Comparison of ENCODE assay signal across 22 mouse cellular contexts in genomic region chr6:90823322-90823721, GRCm38 (mm10).
DNase-seq lines count a peak whose midpoint lies in the region; ATAC-seq lines count a peak whose summit lies in the region.
"Had no signal": no experiment of that assay in that cellular context is flagged by ENCODE, and none has a peak within 500 bp of the region (broad histone marks: within the 10 kb centered on the region; RNA-seq: fewer than 3 reads in every experiment).

No protein-coding gene starts in this region.

- DNase-seq in midbrain, embryonic 11.5 days (ENCODE audit: low spot score, missing footprints) = no peak
- DNase-seq in embryo, embryonic 9.5 days (ENCODE audit: extremely low spot score) = peak; percentile 44
- DNase-seq in left cerebral cortex, adult 18-20 months (ENCODE audit: low spot score in 2 of 2) = no peak
- no peak for DNase-seq in layer of hippocampus, adult 9-11 months
- DNase-seq in thymus, postnatal 0 days (ENCODE audit: low spot score) = no peak
- DNase-seq: adrenal gland, postnatal 25 days; B cell, adult 2 months; cerebellum, adult 11-12 months; cerebellum, postnatal 14 days; gastrocnemius, postnatal 14 days; heart, adult 2 months; heart, postnatal 36 days; liver, postnatal 0 days; lung, postnatal 14 days; right cerebral cortex, adult 18-20 months; thymus, postnatal 25 days had no signal

- H3K27ac ChIP-seq in midbrain, embryonic 11.5 days (ENCODE audit: low read depth, low read length) = no peak overlapping the region
- no peak overlapping the region for H3K27ac ChIP-seq in midbrain, embryonic 13.5 days
- H3K27ac ChIP-seq in hindbrain, embryonic 16.5 days (ENCODE audit: low read depth, low read length) = no peak overlapping the region
- H3K27ac ChIP-seq: forebrain, embryonic 12.5 days; heart, adult 2 months; intestine, embryonic 15.5 days; limb, embryonic 10.5 days had no signal

- no peaks in the 10 kb centered on the region for H3K9me3 ChIP-seq in midbrain, embryonic 11.5 days (ENCODE audit: control insufficient read depth, low read length)
- no peaks in the 10 kb centered on the region for H3K9me3 ChIP-seq in midbrain, embryonic 13.5 days
- H3K9me3 ChIP-seq in hindbrain, embryonic 16.5 days (ENCODE audit: control insufficient read depth, low read length) = no peaks in the 10 kb centered on the region
- H3K9me3 ChIP-seq: forebrain, embryonic 12.5 days; intestine, embryonic 15.5 days; limb, embryonic 10.5 days; megakaryocyte, embryonic 14.5 days had no signal

- 67% methylated on average over 4 of the region's 4 CpGs for WGBS in midbrain, embryonic 11.5 days
- 58% methylated on average over 4 of the region's 4 CpGs for WGBS in midbrain, embryonic 13.5 days
- WGBS in hindbrain, embryonic 16.5 days = 16% methylated on average over 4 of the region's 4 CpGs

- H3K27me3 ChIP-seq in midbrain, embryonic 11.5 days (ENCODE audit: control insufficient read depth, insufficient read depth, low read length) = no peaks in the 10 kb centered on the region
- H3K27me3 ChIP-seq in midbrain, embryonic 13.5 days = no peaks in the 10 kb centered on the region
- no peaks in the 10 kb centered on the region for H3K27me3 ChIP-seq in hindbrain, embryonic 16.5 days (replicated peaks; ENCODE audit: control insufficient read depth, insufficient read depth, low read length)
- H3K27me3 ChIP-seq: forebrain, embryonic 12.5 days; intestine, embryonic 15.5 days had no signal

- ATAC-seq in midbrain, embryonic 11.5 days (ENCODE audit: low FRiP score) = 0 out of 2 replicates have a peak, but pooled peaks have one; percentile 16
- ATAC-seq in midbrain, embryonic 13.5 days = no peak
- peak; percentile 71 for ATAC-seq in hindbrain, embryonic 16.5 days
- ATAC-seq: intestine, embryonic 15.5 days; liver, postnatal 0 days had no signal

- H3K9ac ChIP-seq in midbrain, embryonic 11.5 days (ENCODE audit: low read length) = no peak overlapping the region
- H3K9ac ChIP-seq in midbrain, embryonic 13.5 days (replicated peaks) = no peak overlapping the region
- H3K9ac ChIP-seq in hindbrain, embryonic 16.5 days (ENCODE audit: low read depth, low read length) = no peak overlapping the region
- H3K9ac ChIP-seq: forebrain, embryonic 12.5 days; intestine, embryonic 15.5 days; liver, postnatal 0 days had no signal

- no peak overlapping the region for H3K4me2 ChIP-seq in midbrain, embryonic 11.5 days
- H3K4me2 ChIP-seq in midbrain, embryonic 13.5 days (replicated peaks) = no peak overlapping the region
- no peak overlapping the region for H3K4me2 ChIP-seq in hindbrain, embryonic 16.5 days (ENCODE audit: low read length)
- H3K4me2 ChIP-seq: forebrain, embryonic 12.5 days; intestine, embryonic 15.5 days had no signal

- no peaks in the 10 kb centered on the region for H3K4me1 ChIP-seq in midbrain, embryonic 11.5 days (ENCODE audit: control insufficient read depth, insufficient read depth, low read length)
- H3K4me1 ChIP-seq in midbrain, embryonic 13.5 days (replicated peaks) = 0 out of 2 replicates have a peak, but pooled peaks cover 3% of the 10 kb centered on the region
- peaks cover 9% of the 10 kb centered on the region; the same call in 1 of the 2 replicates for H3K4me1 ChIP-seq in hindbrain, embryonic 16.5 days (ENCODE audit: control insufficient read depth, insufficient read depth, low read depth, low read length)
- H3K4me1 ChIP-seq: intestine, embryonic 15.5 days had no signal

- no peak overlapping the region for H3K4me3 ChIP-seq in midbrain, embryonic 11.5 days (ENCODE audit: low read depth, low read length)
- no peak overlapping the region for H3K4me3 ChIP-seq in midbrain, embryonic 13.5 days (replicated peaks)
- H3K4me3 ChIP-seq in hindbrain, embryonic 16.5 days (ENCODE audit: low read length) = no peak overlapping the region
- H3K4me3 ChIP-seq: forebrain, embryonic 12.5 days; heart, adult 2 months; intestine, embryonic 15.5 days; limb, embryonic 10.5 days; megakaryocyte, embryonic 14.5 days had no signal

- no peaks in the 10 kb centered on the region for H3K36me3 ChIP-seq in midbrain, embryonic 11.5 days (ENCODE audit: control insufficient read depth, insufficient read depth, low read length)
- H3K36me3 ChIP-seq in midbrain, embryonic 13.5 days = no peaks in the 10 kb centered on the region
- no peaks in the 10 kb centered on the region for H3K36me3 ChIP-seq in hindbrain, embryonic 16.5 days (ENCODE audit: control insufficient read depth, insufficient read depth, low read length)
- H3K36me3 ChIP-seq: forebrain, embryonic 12.5 days; intestine, embryonic 15.5 days; limb, embryonic 10.5 days had no signal
